Mouse (Mus musculus): ENCODE measurements at regions not wholly inside any gene's neighbourhood (a gene's known extent, or its start where the extent isn't known, plus 50 kb on each side); places are given as distances from the start of the nearest gene placed in this dataset.

- TF ChIP-seq POLR2A (IDR thresholded peaks at IDR 0.05; ENCODE audit: extremely low read depth, insufficient read depth, low read length) (no peak), CTCF (IDR thresholded peaks at IDR 0.05; ENCODE audit: low read depth, low read length) (no peak)
These were observed 138.7 kb downstream of the Foxo1 start for GRCm38 (mm10) chr3:52406778-52407318.
